Mouse (Mus musculus) megakaryocyte-erythroid progenitor cell, adult 5 weeks (primary cell): Measurements from ENCODE around the gene Dirc2. TPM values are rescaled to one million over a fixed set of nuclear protein-coding genes. Genes with fewer than 3 reads are reported as not detected.

Experiments
- polyA plus RNA-seq: library from polyadenylated mRNA; stranded (reverse); fragments of >175 nt; gene quantifications from 2 replicates; pipeline ENCODE4 v1.2.3, GENCODE M21; 2012

Dirc2 gene
- 4.8 and 7.3 TPM in 2 replicates for polyA plus RNA-seq

GRCm38 (mm10) chr16:35768785-35769642 lies at the start of gene Dirc2:
Dirc2 (minus strand) TSS chr16:35769356.

DNA sequence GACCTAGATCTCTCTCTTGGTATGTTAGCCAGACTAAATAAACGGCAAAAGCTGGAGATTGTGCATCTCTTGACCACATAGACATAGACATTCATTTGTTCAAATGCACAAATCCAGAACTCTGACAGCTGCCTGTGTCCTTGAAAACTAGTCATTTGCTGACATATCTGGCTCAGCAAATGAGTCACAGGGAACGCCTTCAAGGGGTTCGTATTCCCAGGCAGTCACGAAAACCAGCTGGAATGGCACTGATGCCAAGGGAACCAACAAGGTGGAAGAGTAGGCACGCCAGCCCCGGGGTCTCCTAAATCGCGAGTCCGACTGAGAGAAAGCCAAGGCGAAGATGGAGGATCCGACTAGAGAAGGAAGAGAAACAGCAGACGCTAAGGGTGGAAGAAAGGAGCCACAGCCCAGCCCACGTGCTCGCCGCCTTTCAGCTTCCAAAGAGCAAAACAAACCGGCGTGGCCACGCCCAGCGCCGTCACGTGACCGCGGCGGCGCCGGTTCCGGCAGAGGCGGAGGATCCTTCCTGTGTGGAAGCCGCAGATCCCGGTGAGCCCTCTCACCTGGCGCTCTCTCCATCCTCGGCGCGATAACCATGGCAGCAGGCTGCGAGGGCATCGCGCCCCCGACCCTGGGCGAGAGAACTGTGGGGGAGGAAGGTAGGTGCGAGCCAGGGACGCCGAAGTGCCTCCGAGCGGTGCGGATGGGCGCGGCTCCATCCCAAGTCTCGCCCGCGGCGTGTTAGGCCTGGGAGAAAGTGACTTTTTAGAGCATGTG lies 912 bp upstream of the Dirc2 start, which contains the start of gene Hspbap1:
TSS of gene Hspbap1 (plus strand) at position 498 of the 780 bp plus-strand sequence.

Other genes with a start within 250 kb of the Dirc2 start
- gene Sema5b, start 228.2 kb downstream of the Dirc2 start, polyA plus RNA-seq, result not detected in 2 replicates
- gene Hspbap1, start 1.0 kb upstream of the Dirc2 start, polyA plus RNA-seq, result 5.6 and 7.8 TPM in 2 replicates
- gene Parp14, start 102.2 kb upstream of the Dirc2 start, polyA plus RNA-seq, result 7.7 and 11.4 TPM in 2 replicates
- 3.3 and 3.4 TPM in 2 replicates for gene Parp9, start 169.1 kb upstream of the Dirc2 start, polyA plus RNA-seq
- 5.5 and 6.5 TPM in 2 replicates for gene Dtx3l, start 169.8 kb upstream of the Dirc2 start, polyA plus RNA-seq
- 59.4 and 66.2 TPM in 2 replicates for gene Kpna1, start 209.4 kb upstream of the Dirc2 start, polyA plus RNA-seq